Mouse (Mus musculus): ENCODE measurements around the gene Shb.

GRCm38 (mm10) chr4:45479433-45479832 lies 52.8 kb downstream of the Shb start:
- TF ChIP-seq EP300 (IDR thresholded peaks at IDR 0.05; ENCODE audit: low read depth) (no peak), CTCF (IDR thresholded peaks at IDR 0.05; ENCODE audit: low read depth) (no peak)

All from liver, postnatal 0 days (tissue).